Comparison of ENCODE assay signal across 9 mouse cellular contexts in genomic region chr5:111661971-111662370, GRCm38 (mm10).
A peak's percentile ranks its signal among the peaks of the same experiment; 100 is the strongest.
DNase-seq lines count a peak whose midpoint lies in the region; ATAC-seq and TF ChIP-seq lines count a peak whose summit lies in the region.
"Had no signal": no experiment of that assay in that cellular context is flagged by ENCODE, and none has a peak within 500 bp of the region (broad histone marks: within the 10 kb centered on the region; RNA-seq: fewer than 3 reads in every experiment).

No protein-coding gene starts in this region.

- no peak overlapping the region for H3K4me2 ChIP-seq in midbrain, embryonic 11.5 days
- H3K4me2 ChIP-seq in forebrain, postnatal 0 days (ENCODE audit: low read depth): no peak overlapping the region
- no peak overlapping the region for H3K4me2 ChIP-seq in limb, embryonic 14.5 days (replicated peaks; ENCODE audit: low read depth, low read length, severe bottlenecking)
- H3K4me2 ChIP-seq: embryonic facial prominence, embryonic 15.5 days had no signal

- H3K9ac ChIP-seq in midbrain, embryonic 11.5 days (ENCODE audit: low read length): no peak overlapping the region
- no peak overlapping the region for H3K9ac ChIP-seq in forebrain, postnatal 0 days
- H3K9ac ChIP-seq in limb, embryonic 14.5 days (ENCODE audit: low read depth, low read length, severe bottlenecking): no peak overlapping the region
- H3K9ac ChIP-seq: embryonic facial prominence, embryonic 15.5 days had no signal

- no peak for TF ChIP-seq CTCF in forebrain, postnatal 0 days (IDR thresholded peaks at IDR 0.05; ENCODE audit: low read depth)

- H3K36me3 ChIP-seq in midbrain, embryonic 10.5 days: no peaks in the 10 kb centered on the region
- H3K36me3 ChIP-seq in midbrain, embryonic 11.5 days (ENCODE audit: control insufficient read depth, insufficient read depth, low read length): no peaks in the 10 kb centered on the region
- no peaks in the 10 kb centered on the region for H3K36me3 ChIP-seq in forebrain, postnatal 0 days (ENCODE audit: insufficient read depth)
- no peaks in the 10 kb centered on the region for H3K36me3 ChIP-seq in limb, embryonic 14.5 days (ENCODE audit: control insufficient read depth, insufficient read depth, low read length)
- H3K36me3 ChIP-seq: embryonic facial prominence, embryonic 15.5 days had no signal

- H3K9me3 ChIP-seq in midbrain, embryonic 10.5 days (replicated peaks): no peaks in the 10 kb centered on the region
- H3K9me3 ChIP-seq in midbrain, embryonic 11.5 days (ENCODE audit: control insufficient read depth, low read length): no peaks in the 10 kb centered on the region
- H3K9me3 ChIP-seq in forebrain, postnatal 0 days (ENCODE audit: low read length): no peaks in the 10 kb centered on the region
- no peaks in the 10 kb centered on the region for H3K9me3 ChIP-seq in limb, embryonic 14.5 days (ENCODE audit: control insufficient read depth, low read length)
- H3K9me3 ChIP-seq: embryonic facial prominence, embryonic 15.5 days had no signal

- DNase-seq in midbrain, embryonic 10.5 days (ENCODE audit: low spot score): peak; percentile 15
- no peak for DNase-seq in midbrain, embryonic 11.5 days (ENCODE audit: low spot score, missing footprints)
- DNase-seq in forebrain, postnatal 0 days: no peak
- peak; percentile 47 for DNase-seq in limb, embryonic 14.5 days (ENCODE audit: low spot score)
- DNase-seq in skeletal muscle tissue, adult 2 months (ENCODE audit: low read depth, low spot score): peak; percentile 92
- DNase-seq in right cerebral cortex, postnatal 4 days: no peak
- no peak for DNase-seq in layer of hippocampus, postnatal 25 days (ENCODE audit: extremely low spot score in 1 of 2, low spot score in 1 of 2)
- DNase-seq in urinary bladder, postnatal 10 days (ENCODE audit: low spot score): no peak

- H3K4me1 ChIP-seq in midbrain, embryonic 10.5 days: peaks cover 63% of the 10 kb centered on the region
- peaks cover 31% of the 10 kb centered on the region for H3K4me1 ChIP-seq in midbrain, embryonic 11.5 days (ENCODE audit: control insufficient read depth, insufficient read depth, low read length)
- H3K4me1 ChIP-seq in forebrain, postnatal 0 days (ENCODE audit: insufficient read depth): peaks cover 10% of the 10 kb centered on the region
- peaks cover 18% of the 10 kb centered on the region; the same call in 1 of the 2 replicates for H3K4me1 ChIP-seq in limb, embryonic 14.5 days (ENCODE audit: control insufficient read depth, insufficient read depth, low read length)

- no peak for TF ChIP-seq POLR2A in limb, embryonic 14.5 days (IDR thresholded peaks at IDR 0.05; ENCODE audit: borderline replicate concordance, extremely low read depth, insufficient read depth, insufficient read length)

- no peak for ATAC-seq in midbrain, embryonic 11.5 days (ENCODE audit: low FRiP score)
- ATAC-seq in forebrain, postnatal 0 days: peak; percentile 30; the same call in 1 of the 2 replicates
- ATAC-seq in limb, embryonic 14.5 days (ENCODE audit: low FRiP score, low read depth): 0 out of 2 replicates have a peak, but pooled peaks have one; percentile 28

- 93% methylated on average over 12 of the region's 12 CpGs for WGBS in midbrain, embryonic 10.5 days
- 82% methylated on average over 12 of the region's 12 CpGs for WGBS in midbrain, embryonic 11.5 days
- 20% methylated on average over 12 of the region's 12 CpGs for WGBS in forebrain, postnatal 0 days
- WGBS in limb, embryonic 14.5 days: 56% methylated on average over 12 of the region's 12 CpGs

- peak overlapping the region; percentile 85 for H3K27ac ChIP-seq in midbrain, embryonic 10.5 days (replicated peaks)
- H3K27ac ChIP-seq in midbrain, embryonic 11.5 days (ENCODE audit: low read depth, low read length): no peak overlapping the region; the same call in 1 of the 2 replicates
- no peak overlapping the region for H3K27ac ChIP-seq in forebrain, postnatal 0 days (ENCODE audit: low read depth, low read length)
- H3K27ac ChIP-seq in limb, embryonic 14.5 days (replicated peaks; ENCODE audit: low read depth, low read length): no peak overlapping the region
- H3K27ac ChIP-seq: embryonic facial prominence, embryonic 15.5 days had no signal

- no peak overlapping the region for H3K4me3 ChIP-seq in midbrain, embryonic 10.5 days
- H3K4me3 ChIP-seq in midbrain, embryonic 11.5 days (ENCODE audit: low read depth, low read length): no peak overlapping the region
- H3K4me3 ChIP-seq in forebrain, postnatal 0 days (ENCODE audit: low read depth, low read length): no peak overlapping the region
- no peak overlapping the region for H3K4me3 ChIP-seq in limb, embryonic 14.5 days (replicated peaks; ENCODE audit: low read length)
- H3K4me3 ChIP-seq: embryonic facial prominence, embryonic 15.5 days had no signal

- peaks cover 42% of the 10 kb centered on the region for H3K27me3 ChIP-seq in midbrain, embryonic 10.5 days (ENCODE audit: low read depth, poor library complexity, severe bottlenecking)
- H3K27me3 ChIP-seq in midbrain, embryonic 11.5 days (ENCODE audit: control insufficient read depth, insufficient read depth, low read length): no peaks in the 10 kb centered on the region
- no peaks in the 10 kb centered on the region for H3K27me3 ChIP-seq in forebrain, postnatal 0 days (ENCODE audit: insufficient read depth, low read length)
- H3K27me3 ChIP-seq in limb, embryonic 14.5 days (ENCODE audit: control insufficient read depth, insufficient read depth, low read length): no peaks in the 10 kb centered on the region
- H3K27me3 ChIP-seq: embryonic facial prominence, embryonic 15.5 days had no signal

Comparison
In these comparisons a context has a peak if more than half of its experiments do, and no peak if none do; other contexts are left out.
1. DNase-seq: peak in midbrain, embryonic 10.5 days (single experiment), limb, embryonic 14.5 days (single experiment) and skeletal muscle tissue, adult 2 months (single experiment); none in midbrain, embryonic 11.5 days (single experiment), forebrain, postnatal 0 days (single experiment), right cerebral cortex, postnatal 4 days (single experiment), layer of hippocampus, postnatal 25 days (0 of 2) and urinary bladder, postnatal 10 days (single experiment).